Mouse (Mus musculus) spleen, postnatal 4 days (tissue): Measurements from ENCODE around the gene Clip2.

Experiments used
- DNase-seq, 2 experiments: peaks; one replicate each; pipeline ENCODE4 v3.0.0; 2022; ENCODE audit warnings: low spot score in 2 of 2

Clip2 gene

DNA sequence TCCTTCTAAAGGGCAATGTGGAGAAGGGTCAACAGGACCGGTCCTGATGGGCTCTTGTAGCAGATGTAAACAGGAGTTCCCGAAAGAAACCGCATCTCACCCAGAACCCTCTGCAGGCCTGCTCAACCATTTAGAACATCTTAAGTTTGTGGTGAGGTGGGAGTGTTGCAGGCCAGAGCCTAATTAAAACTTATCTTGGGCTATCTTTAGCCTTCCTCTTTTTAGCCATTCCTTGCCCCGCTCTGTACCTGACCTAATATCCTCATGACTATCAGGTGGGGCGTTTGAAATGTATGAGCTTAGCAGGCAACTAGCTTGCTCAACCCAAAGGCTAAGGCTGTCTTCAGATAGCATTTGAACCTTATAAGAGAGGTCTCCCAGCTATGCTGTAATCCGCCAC is 13.5 kb upstream of the Clip2 start:
- no peak for DNase-seq

DNA sequence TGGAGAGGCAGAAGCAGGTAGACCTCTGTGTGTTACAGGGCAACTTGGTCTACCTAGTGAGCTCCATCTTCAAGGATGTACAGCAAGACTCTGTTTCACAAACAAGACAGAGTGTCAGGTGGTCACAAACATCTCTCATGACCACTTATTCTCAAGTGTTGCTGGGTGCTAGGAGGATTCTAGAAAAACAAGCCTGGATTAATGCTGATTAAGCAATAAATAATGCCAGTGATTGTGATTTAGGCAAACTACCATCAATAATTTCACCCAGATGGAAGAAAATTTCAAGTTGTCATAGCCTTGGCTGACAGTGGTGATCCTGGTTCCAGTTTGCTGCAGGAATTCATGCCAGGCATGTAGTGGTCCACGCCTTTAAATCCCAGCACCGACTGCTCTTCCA is 12.0 kb upstream of the Clip2 start:
- DNase-seq: no peak

- no peak for DNase-seq
These were observed 8.4 kb upstream of the Clip2 start for GRCm38 (mm10) chr5:134560450-134561171.

GRCm38 (mm10) chr5:134560071-134560449 is 7.8 kb upstream of the Clip2 start, which contains the start of gene Syna:
TSS of gene Syna (minus strand) at chr5:134560171.
- no peak for DNase-seq

- peak in 1 of 2 experiments; percentile 51 for DNase-seq
These were observed 3.4 kb upstream of the Clip2 start for GRCm38 (mm10) chr5:134555463-134556164.

DNA sequence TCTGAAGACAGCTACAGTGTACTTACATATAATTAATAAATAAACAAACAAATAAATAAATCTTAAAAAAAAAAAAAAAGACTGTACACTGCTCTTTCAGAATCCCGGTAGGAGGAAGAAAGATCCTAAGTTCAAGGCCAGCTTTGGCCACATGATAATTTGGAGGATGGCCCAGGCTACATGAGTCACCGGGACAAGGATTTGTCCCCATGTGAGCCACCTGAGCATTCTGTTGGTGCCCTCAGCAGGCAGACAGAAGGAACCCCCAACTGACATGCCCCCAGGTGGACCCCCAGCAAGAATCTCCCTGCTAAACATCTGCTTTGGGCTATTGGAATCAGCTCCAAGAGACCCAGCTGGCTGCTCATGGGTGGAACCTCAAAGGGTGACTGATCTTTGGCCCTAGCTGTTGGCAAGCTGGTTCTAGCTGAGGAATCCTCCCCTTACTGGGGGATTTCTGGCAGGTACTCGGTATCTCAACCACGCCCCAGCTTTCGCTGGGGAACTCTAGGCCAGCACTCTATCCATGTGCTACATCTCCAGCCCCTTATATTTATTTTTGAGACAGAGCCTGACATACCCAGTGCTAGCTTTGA is 1.8 kb upstream of the Clip2 start:
- no peak for DNase-seq

DNA sequence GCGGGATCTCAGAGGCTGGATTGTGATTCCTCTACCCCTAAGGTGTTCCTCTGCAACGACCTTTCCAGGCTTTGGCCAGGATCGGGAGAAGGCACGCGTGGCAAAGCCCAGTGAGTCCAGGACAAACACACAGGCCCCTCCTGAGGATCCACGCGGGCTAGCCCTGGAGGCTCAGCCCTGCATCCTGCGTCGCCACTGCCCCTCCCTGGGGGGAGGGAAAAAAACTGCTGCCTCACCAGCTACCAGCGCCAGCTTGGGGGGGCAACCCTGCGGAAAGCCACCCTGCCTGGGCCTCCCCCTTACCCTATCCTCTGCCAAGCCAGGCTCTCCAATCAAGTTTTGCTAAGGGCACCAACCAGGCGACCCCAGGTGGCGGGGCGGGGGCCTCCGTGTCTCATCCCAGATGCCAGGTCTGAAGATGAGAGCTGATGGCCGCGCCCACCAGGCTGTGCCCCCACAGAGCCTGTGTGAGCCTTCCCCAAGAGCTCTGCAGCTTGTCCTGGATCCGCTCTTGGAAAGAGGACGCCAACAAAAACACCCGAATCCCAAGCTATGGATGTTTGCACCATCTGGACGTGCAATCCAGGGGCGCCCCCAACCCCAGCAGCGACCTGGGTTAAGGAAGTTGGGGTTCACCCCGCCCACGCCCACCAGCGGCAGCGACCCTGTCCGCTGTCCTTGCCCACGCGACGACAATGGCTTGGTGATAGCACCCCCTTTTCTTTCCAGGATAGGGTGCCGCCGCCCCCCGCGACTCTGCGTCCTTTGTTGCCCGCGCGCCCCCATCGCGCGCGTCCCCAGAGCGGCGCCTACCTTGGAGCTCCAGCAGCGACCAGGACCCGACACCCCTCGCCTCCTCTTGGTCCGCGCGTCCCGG is 763 bp downstream of the Clip2 start:
- DNase-seq: peak in 1 of 2 experiments; percentile 25

DNA sequence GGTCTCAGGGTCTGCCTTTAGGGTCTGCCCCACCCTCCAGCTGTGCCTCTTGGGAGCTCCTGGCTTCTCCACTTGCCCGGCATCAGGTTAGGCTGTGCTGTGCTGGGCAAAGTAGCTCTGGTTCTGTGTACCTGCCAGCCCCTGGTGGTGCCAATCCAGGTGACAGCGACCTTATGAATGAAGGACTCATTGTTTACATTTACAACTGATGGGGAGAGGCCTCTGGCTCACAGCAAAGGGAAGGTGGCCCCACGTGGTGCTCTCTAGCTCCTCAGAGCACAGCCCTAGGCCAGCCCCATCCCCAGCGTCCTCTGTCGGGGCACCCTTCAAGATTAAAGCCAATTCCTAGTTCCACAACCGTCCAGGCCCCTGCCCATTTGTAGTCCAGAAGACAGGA is 1.4 kb downstream of the Clip2 start:
- DNase-seq: no peak

GRCm38 (mm10) chr5:134549640-134550168 is 2.5 kb downstream of the Clip2 start:
- no peak for DNase-seq

DNA sequence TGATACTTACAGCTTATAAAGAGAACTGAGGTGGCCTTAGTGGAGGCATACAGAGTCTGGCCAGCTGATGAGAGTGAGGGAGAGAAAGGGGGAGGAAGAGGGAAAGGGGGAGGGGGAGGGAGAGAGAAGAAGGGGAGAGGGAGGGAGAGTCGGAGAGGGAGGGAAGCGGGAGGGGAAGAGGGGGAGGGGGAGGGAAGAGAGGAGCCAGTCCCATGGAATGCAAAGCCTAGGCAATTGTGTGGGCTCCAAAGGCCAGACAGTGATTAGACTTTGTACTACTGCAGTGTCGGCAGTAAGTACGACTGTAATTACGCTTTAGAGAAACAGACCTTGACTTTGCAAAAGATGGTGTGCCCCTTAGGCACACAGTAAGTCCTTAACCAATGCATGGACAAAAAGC is 3.9 kb downstream of the Clip2 start:
- DNase-seq: no peak

DNA sequence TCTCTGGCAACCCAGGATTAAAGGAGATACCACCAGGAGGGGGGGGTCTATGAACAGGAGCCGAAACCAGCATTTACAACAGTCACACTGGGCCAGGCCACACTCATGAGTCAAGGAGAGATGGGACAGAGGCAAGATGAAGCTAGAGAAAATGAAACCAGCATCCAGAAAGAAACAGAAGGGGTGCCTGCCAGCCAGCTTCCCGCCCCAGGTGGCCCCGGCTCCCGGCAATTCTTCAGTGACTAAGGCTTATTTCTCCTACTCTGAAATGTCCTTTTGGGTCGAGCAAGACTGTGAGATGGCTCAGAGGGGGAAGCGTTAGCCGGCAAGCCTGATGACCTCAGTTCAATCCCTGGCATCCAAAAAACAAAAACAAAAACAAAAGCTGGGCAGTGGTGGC is 5.4 kb downstream of the Clip2 start:
- no peak for DNase-seq

DNA sequence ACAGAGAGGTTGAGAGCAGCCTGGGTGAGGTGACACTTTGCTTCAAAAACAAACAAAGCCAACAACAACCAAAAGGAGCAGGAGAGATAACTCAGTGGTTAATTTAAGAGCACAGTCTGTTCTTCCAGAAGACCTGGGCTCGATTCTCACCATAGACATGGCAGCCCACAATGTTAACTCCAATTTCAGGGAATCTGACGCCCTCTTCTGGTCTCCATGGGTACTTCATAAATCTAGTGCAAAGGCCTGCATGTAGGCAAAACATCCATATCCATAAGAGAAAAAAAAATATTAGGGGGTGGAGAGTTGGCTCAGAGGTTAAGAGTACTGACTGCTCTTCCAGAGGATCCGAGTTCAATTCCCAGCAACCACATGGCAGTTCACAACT is 7.0 kb downstream of the Clip2 start:
- DNase-seq: no peak

DNA sequence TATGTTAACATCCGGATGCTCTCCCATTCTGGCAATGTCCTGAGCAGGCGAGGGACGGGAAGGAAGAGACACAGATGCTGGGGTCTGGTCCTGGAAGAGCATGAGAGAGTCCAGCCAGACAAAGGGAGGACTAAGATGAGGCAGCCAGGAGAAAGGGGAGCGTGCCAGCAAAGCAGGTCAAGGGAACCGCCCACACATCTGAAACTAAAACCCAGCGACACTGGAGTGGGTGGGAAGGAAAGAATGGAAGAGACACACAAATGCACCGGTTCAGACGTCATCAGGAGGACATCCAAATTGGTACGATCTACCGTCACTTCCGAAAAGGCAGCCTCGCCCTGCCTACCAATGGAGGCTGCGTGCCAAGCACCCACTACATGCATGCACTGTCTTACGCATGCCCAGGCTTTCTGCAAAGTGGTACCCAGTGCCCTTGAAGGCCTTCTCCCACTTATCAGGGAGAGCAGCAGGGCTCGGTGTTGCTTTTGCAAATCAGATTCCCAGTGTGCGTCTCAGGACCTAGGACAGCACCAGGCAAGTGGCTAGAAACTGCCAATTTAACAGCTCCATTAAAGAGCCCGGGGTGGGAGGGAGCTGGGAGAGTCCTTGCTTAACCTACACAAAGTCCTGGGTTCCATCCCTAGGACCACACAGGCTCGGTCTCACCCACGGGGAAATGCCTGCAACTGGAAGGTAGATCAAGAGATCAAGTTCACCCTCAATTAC is 7.6 kb downstream of the Clip2 start:
- DNase-seq: no peak

GRCm38 (mm10) chr5:134541640-134542039 is 10.6 kb downstream of the Clip2 start:
- DNase-seq: no peak

DNA sequence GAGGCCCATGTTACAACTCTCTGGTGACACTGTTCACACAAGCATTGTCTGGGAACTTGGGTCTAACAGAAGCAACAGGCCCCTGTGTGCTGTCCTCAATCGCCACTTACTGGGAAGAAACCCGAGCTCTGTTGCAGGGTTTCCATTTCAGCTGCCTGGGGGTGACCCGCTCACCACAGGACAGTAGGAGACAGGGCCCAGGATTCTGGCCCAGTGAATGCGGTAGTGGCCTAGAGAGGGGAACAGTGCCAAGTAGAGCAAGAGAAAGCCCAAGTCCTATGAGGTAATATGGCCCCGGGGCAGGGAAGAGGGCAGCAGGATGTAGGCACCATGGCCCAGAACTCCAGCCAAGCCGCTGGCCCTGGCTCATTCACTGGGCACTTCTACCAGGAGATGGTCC is 11.4 kb downstream of the Clip2 start:
- DNase-seq: no peak

DNA sequence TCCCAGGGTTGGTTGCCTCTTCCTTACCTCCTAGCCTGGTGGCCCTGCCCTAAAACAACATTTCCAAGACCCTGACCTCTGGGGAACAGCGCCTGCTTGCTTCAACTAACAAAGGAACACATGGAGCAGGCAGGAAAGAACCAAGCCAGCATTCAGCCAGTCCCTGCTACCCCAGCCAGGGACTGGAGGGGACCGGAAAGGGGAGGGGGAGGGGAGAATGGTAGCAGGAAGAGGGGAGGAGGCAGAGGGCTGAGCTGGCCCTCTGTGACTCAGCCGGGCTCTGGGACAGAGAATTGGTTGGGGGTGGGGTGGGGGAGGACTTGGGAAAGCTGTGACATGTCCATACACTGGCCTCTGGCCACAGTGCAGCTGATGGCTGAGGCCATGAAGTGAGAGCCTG is 12.3 kb downstream of the Clip2 start:
- DNase-seq: no peak

- no peak for DNase-seq
These were observed 16.2 kb downstream of the Clip2 start for GRCm38 (mm10) chr5:134536036-134536435.

DNA sequence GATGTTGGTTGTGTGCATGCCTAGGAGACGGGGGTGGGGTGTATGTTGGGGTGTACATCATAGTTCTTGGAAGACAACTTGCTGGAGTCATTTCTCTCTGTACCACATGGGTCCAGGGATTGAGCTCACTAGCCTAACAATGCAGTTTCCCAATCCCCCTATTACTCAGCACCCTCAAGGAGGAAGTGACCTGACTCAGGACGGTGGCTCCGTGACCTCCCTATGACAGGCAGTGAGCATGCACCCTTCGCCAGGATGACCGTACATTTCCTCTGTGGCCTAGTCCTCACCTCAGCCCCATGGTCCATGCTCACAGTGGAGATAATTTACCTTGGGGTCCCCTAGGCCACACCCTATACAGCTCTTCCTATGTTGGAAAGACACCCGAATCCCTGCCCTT is 19.8 kb downstream of the Clip2 start:
- no peak for DNase-seq

DNA sequence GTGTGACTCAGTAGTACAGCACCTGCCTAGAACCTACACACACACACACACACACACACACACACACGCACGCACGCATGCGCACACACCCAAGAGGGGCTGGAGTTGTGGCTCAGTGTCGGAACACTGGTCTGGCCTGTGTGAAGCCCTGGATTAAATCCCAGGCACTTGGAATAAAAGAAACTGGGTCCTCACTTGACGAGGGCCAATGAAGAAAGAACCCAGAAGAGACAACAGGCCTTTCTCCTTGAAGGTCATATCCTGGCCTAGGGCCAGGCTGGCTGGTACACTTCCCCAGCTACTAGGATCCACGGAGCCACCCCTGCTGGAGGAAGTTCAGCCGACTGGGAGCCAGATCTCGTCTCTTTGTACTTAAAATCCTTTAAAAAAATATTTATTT is 20.6 kb downstream of the Clip2 start:
- DNase-seq: no peak

GRCm38 (mm10) chr5:134530830-134531229 is 21.4 kb downstream of the Clip2 start:
- DNase-seq: no peak

GRCm38 (mm10) chr5:134528488-134528887 is 23.7 kb downstream of the Clip2 start:
- DNase-seq: no peak
